Comparison of ENCODE assay signal across 19 mouse cellular contexts in the genomic region with DNA sequence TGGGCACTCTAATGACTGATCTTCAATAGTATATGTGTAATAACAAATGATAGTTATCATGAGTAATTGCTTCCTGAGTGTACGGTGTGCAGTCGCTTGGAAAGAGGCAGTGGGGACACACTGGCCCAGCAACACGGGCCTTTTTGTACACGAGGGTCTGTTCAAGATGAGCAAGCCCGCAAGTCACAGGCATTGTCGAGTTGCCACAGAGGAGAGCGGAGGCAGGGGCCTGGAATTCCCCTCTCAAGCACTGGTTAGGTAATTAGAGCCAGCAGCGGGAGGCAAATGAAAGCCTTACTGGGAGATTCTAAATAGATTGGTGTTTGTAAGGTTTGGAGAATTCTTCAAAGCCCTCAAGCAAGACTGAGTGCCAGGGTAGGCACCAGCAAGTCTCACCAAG.
DNase-seq lines count a peak whose midpoint lies in the region; ATAC-seq and TF ChIP-seq lines count a peak whose summit lies in the region.
"Had no signal": no experiment of that assay in that cellular context is flagged by ENCODE, and none has a peak within 500 bp of the region (broad histone marks: within the 10 kb centered on the region; RNA-seq: fewer than 3 reads in every experiment).

No protein-coding gene starts in this region.

- no peak overlapping the region for H3K4me3 ChIP-seq in embryonic facial prominence, embryonic 13.5 days
- H3K4me3 ChIP-seq in forebrain, postnatal 0 days (ENCODE audit: low read depth, low read length), result no peak overlapping the region
- H3K4me3 ChIP-seq in liver, embryonic 12.5 days, result no peak overlapping the region
- H3K4me3 ChIP-seq: stomach, embryonic 15.5 days had no signal

- TF ChIP-seq CTCF in forebrain, postnatal 0 days (IDR thresholded peaks at IDR 0.05; ENCODE audit: low read depth), result no peak

- intact Hi-C loops in left cerebral cortex, postnatal 4 days (cut with DNase I), result loop anchor here (10.0 kb wide), 1 partner anchor 55 kb away; no protein-coding TSS in a partner anchor

- 15% methylated on average over 8 of the region's 8 CpGs for WGBS in embryonic facial prominence, embryonic 13.5 days
- WGBS in forebrain, postnatal 0 days, result 14% methylated on average over 8 of the region's 8 CpGs
- WGBS in liver, embryonic 12.5 days (ENCODE audit: insufficient replicate concordance), result 54% methylated on average over 8 of the region's 8 CpGs

- no peaks in the 10 kb centered on the region for H3K36me3 ChIP-seq in embryonic facial prominence, embryonic 13.5 days
- no peaks in the 10 kb centered on the region for H3K36me3 ChIP-seq in forebrain, postnatal 0 days (ENCODE audit: insufficient read depth)
- no peaks in the 10 kb centered on the region for H3K36me3 ChIP-seq in liver, embryonic 12.5 days
- H3K36me3 ChIP-seq: stomach, embryonic 15.5 days had no signal

- H3K9ac ChIP-seq in embryonic facial prominence, embryonic 13.5 days, result peak overlapping the region; percentile 32; the same call in 1 of the 2 replicates
- no peak overlapping the region for H3K9ac ChIP-seq in forebrain, postnatal 0 days
- no peak overlapping the region for H3K9ac ChIP-seq in liver, embryonic 12.5 days
- H3K9ac ChIP-seq: hindbrain, embryonic 14.5 days; stomach, embryonic 15.5 days had no signal

- peak; percentile 33 for DNase-seq in embryo, embryonic 10 days (ENCODE audit: low spot score)
- no peak for DNase-seq in embryo, embryonic 9.5 days (ENCODE audit: extremely low spot score)
- DNase-seq in layer of hippocampus, adult 9-11 months, result peak; percentile 21
- DNase-seq in layer of hippocampus, postnatal 36 days, result no peak
- no peak for DNase-seq in forebrain, postnatal 0 days
- no peak for DNase-seq in left cerebral cortex, postnatal 4 days
- DNase-seq: cerebellum, postnatal 36 days; kidney, adult 18-20 months; kidney, postnatal 4 days; liver; lung, adult 2 months; lung, postnatal 4 days; spleen, adult 18-20 months had no signal

- H3K9me3 ChIP-seq in embryonic facial prominence, embryonic 13.5 days, result no peaks in the 10 kb centered on the region
- H3K9me3 ChIP-seq in forebrain, postnatal 0 days (ENCODE audit: low read length), result no peaks in the 10 kb centered on the region
- H3K9me3 ChIP-seq in liver, embryonic 12.5 days (replicated peaks), result no peaks in the 10 kb centered on the region
- H3K9me3 ChIP-seq: stomach, embryonic 15.5 days had no signal

- no peak overlapping the region for H3K4me2 ChIP-seq in embryonic facial prominence, embryonic 13.5 days
- no peak overlapping the region for H3K4me2 ChIP-seq in forebrain, postnatal 0 days (ENCODE audit: low read depth)
- no peak overlapping the region for H3K4me2 ChIP-seq in liver, embryonic 12.5 days
- H3K4me2 ChIP-seq: hindbrain, embryonic 14.5 days; midbrain, embryonic 11.5 days; stomach, embryonic 15.5 days had no signal

- no peak for ATAC-seq in embryonic facial prominence, embryonic 13.5 days (ENCODE audit: insufficient number of reproducible peaks, insufficient read depth, low FRiP score, low TSS enrichment, low read depth)
- peak; percentile 60 for ATAC-seq in forebrain, postnatal 0 days
- no peak for ATAC-seq in liver, embryonic 12.5 days
- ATAC-seq: activated CD4-positive, CD25-positive, alpha-beta regulatory T cell, adult 4 months had no signal

- peaks cover 6% of the 10 kb centered on the region; the same call in 1 of the 2 replicates for H3K4me1 ChIP-seq in embryonic facial prominence, embryonic 13.5 days
- 0 out of 2 replicates have a peak, but pooled peaks cover 7% of the 10 kb centered on the region for H3K4me1 ChIP-seq in forebrain, postnatal 0 days (ENCODE audit: insufficient read depth)
- no peaks in the 10 kb centered on the region for H3K4me1 ChIP-seq in liver, embryonic 12.5 days
- H3K4me1 ChIP-seq: stomach, embryonic 15.5 days had no signal

- H3K27me3 ChIP-seq in embryonic facial prominence, embryonic 13.5 days, result no peaks in the 10 kb centered on the region
- H3K27me3 ChIP-seq in forebrain, postnatal 0 days (ENCODE audit: insufficient read depth, low read length), result no peaks in the 10 kb centered on the region
- H3K27me3 ChIP-seq in liver, embryonic 12.5 days (replicated peaks), result no peaks in the 10 kb centered on the region
- H3K27me3 ChIP-seq: stomach, embryonic 15.5 days had no signal

- no peak overlapping the region for H3K27ac ChIP-seq in embryonic facial prominence, embryonic 13.5 days
- peak overlapping the region; percentile 36; the same call in 1 of the 2 replicates for H3K27ac ChIP-seq in forebrain, postnatal 0 days (ENCODE audit: low read depth, low read length)
- no peak overlapping the region for H3K27ac ChIP-seq in liver, embryonic 12.5 days
- H3K27ac ChIP-seq: hindbrain, embryonic 14.5 days; stomach, embryonic 15.5 days had no signal

Comparison
In these comparisons a context has a peak if more than half of its experiments do, and no peak if none do; other contexts are left out.
1. DNase-seq: peak in embryo, embryonic 10 days (single experiment) and layer of hippocampus, adult 9-11 months (single experiment); none in embryo, embryonic 9.5 days (single experiment), layer of hippocampus, postnatal 36 days (0 of 2), forebrain, postnatal 0 days (single experiment) and left cerebral cortex, postnatal 4 days (single experiment).